Mouse (Mus musculus): Measurements from ENCODE around the gene Cenpu.

The Cenpu gene

DNA sequence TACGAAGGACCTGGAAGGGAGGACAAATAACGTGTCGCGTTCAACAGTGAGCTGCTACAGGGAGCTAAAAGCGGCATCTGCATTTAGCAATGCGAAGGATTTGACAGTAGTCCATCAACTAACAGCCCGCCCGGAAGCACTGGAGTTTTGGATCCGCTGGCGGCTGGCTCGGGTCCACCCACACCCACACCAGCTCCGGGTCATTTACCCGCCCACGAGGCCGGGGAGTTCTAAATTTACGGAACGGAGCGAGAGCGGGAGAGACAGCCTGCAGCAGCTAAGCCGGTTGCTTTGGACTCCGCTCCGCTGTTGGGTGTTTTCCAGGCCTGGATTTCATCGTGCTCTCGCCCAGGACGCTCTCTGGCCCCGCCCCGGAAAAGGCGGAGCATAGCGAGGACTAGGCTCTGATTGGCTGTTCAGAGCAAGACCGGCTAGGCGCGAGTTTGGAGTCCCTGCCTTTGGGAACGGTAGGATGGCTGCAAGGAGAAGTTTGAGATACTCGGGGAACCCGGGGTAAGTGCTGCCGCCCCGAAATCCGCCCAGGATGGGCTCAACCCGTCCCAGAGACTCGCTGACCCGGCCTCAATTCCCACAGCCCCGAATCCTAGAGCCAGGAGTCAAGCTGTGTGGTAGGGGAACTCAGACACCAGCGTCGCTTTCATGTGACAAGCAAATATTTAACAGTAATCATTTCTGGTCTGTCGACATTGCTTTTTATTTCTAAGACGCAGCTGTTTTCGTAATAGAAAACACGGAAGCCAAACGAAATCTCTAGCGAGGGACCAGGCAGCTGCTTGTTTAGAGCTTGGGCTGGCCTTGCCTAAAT, at the start of gene Cenpu:
Cenpu (plus strand) TSS at position 414 of the 826 bp plus-strand sequence.
- DNase-seq = peak; percentile 100

DNA sequence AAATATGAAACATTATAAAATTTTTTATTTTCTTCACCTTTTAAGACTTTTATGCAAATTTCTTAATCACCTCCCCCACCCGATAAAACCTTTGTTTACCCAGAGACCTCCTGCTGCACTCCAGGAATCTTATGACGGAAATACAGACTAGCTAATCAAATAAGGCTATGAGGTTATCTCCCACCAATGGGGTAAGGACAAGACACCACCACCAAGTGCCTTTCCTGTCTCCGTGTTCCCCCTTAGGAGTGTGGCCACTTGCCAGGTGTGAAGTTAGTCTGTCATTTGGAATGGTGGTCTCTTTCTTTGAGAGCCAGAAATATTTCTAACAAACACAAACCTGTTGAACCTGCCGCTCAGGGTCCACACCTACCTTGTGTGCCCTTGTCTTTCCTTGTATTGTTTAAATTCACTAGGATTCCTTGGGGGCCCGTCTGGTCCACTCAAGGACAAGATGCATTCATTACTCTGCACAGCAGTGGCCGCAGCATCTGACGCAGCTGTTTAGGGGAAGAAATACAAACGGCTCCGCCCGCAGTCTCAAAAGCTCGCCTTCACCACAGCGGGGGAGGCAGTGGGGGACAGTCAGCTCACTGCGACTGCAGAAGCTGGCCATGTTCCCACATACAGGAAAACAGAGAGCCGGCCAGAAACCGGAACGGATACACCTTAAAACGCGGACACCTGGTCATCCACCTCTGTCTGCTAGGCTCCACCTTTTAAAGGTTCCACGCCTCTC, 49.3 kb upstream of the Cenpu start:
- DNase-seq = no peak

DNA sequence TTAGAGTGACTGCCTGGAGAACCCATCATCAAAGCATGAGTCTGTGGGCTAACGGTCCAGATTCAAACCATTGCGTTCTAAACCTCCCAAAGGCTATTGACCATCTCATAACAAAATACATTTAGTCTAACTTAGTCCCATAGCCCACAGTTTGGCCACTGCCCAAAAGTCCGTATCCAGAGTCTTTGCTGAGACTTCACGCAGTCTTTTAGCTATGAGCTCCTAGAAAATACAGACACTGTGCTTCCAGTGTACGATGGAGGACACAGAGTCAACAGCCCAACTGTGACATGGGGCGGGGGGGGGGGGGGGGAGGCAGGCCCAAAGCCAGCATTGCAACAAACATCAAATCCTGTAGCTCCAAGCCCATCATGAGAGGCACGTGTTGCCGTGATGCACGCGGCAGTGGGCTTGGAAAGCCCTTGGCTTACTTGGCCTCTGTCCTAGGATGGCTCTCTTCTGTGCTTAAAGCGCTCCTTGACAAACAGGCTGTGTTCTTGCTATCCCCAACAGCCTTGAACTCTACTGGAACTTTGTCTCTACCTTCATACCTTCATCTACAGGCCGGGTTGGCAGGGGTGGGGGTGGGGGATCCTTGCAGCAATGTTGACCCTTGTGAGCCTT, 48.6 kb upstream of the Cenpu start:
- no peak for DNase-seq

DNA sequence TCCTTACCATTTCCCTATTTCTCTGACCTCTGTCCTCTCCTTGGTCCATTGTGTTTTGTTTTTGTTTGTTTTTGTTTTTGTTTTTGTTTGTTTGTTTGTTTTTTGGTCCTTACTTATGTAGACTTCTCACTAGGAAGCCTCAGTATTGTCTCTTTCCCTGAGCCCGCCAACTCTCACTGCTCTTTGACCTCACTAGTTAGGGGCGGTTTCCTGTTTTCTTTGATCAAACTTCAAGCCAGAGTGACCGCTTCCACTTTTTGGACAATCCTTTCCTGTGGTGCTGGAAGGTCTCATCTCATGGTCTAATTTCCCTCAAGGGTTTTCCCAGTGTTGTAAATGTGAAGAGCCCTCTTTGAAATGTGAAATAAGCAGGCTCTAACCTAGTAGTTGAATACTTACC, 47.6 kb upstream of the Cenpu start:
- DNase-seq = no peak

DNA sequence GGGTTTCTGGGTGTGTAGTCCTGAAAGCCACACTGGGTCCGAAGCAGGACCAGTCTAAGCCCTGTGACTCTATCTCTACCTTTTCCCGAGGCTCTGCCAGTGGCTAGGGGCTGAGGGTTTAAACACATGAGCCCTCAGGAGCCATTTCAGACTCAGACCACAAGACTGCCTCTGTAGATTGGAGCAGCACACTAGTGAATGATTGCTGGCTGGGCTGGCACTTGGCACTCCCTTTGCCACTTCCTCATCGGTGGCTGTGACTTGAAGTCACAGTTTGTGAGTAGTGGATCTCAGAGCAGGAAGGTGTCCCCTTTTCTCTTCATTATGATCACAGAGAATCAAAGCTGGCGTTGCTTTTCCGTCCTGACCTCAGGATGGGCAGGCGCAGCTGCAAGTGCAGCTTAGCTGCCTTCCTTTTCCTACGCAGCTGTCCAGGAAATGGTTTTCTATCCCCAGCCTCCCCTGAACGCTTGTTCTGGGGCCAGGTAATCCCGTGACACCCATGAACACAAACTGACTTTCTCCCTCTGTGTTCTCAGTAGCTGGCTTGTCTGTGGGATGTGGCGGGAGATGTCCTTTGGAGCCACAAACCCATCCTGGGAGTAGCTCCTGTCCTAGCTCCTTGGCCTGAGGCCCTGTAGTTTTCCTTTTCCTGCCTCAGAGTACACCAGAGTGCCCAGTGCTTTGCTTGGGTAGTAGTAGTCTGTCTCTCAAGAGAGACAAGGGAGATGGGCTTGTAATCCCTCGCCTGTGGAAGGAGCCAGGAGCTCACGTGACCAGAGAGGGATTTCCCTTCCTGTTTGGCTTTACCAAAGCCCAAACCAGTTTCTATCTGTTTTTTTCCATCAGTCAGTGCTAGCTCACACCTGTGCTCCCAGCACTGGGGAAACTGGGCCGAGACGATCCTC, 43.1 kb upstream of the Cenpu start:
- no peak for DNase-seq

DNA sequence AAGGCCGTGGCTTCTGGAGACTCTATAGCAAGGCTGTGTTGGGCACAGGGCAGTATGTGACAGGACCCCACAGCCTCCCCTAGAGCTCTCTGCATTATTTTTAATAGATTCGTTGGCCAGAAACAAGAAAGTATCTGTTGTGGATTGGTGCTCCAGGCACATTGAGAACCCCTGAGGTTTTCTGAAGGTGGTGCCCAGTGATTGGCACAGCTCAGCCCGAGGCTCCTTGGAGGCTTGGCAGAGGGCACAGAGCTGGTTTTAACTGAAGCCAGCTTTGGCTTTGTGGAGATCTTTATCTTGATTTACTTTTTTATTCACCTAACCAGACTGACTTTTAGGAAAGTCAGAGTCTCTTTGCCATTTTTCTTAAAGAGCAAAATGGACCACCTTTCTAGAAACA, 42.4 kb upstream of the Cenpu start:
- no peak for DNase-seq

DNA sequence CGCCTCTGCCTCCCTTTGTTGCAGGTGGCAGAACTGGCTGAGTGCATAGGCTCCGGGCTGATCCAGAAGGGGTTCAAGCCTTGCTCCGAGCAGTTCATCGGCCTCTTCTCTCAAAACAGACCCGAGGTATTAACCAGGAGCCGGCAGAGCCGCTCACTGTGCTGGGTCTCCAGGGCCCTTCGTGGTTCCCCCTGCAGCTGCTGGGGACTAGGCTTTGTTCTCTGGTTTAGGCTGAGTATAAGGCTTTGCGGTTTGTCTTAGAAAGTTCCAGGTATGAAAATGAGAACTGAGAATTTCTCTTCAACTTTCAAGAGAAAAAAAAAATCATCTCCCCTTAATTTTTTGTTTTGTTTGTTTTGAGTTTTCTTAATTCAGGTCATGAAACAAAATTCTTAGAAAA, 40.5 kb upstream of the Cenpu start:
- DNase-seq = no peak

DNA sequence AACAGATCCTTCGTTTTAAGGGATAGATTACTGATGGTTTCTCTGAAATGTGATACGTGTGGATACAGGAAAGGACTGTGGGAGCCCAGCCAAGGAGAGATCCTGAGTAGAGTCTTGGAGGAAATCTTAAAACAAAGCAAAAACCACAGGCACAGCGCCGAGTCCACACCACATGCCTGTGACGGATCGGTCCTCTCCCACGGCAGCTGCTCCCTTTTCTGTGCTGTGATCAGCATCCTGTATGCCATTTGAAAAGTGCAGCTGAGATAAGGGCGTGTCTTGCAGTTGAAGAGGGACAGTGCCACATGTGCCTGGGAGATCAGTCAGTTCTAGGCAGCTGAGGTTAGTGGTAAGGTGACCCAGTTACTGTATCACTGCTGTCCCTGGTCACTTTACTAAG, 39.3 kb upstream of the Cenpu start:
- peak; percentile 32 for DNase-seq

DNA sequence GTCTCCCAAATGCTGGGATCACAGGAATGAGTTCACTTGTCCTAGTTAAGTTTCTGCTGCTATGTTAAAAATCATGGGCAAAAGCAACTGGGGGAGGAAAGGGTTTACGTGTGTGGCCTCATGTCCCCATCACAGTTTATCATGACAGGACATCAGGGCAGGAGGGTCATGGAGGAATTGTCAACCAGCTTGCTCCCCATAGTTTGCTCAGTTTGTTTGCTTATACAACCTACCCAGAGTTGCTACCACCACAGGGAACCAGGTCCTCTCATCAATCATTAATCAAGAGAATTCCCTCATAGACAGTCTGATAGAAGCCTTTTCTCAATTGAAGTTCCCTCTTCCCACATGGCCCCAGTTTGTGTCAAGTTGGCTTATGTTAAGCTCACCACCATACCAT, 37.8 kb upstream of the Cenpu start:
- no peak for DNase-seq

DNA sequence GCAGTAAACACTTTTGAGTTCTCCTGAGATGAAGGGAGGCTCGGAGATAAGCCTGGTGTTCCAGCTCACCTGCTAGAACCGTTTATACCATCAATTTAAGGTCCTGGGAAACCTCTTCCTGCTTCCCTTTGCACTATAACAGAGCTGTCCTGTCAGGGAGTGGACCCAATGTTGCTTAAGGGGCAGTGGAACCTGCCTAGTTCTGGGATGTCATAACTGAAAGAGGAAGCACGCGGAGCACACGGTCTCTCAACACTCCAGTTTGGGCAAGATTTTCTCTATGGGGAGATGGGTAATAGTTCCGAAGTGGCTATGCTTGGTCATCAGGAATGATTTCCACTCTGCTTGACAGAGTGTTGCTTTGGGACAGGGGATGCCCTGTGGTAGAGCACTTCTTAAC, 31.2 kb upstream of the Cenpu start:
- no peak for DNase-seq

DNA sequence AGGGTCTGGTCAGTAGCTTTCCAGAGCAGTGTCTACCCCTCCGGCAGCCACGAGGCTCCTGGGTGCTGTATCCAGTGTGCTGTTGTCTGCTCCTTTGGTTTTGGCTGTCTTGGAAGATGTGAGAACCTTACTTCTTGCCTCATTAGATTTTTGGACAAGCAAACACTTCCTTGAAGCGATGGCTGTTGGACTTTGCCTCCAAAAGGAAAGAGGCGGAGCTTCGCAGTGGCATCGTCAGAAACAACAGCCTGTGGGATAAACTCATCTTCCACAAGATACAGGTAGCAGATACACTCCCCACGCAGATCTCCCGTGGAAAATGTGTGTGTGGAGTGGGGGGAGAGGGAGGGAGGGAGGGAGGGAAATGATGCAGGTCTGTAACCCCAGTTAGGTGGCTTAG, 25.7 kb upstream of the Cenpu start:
- no peak for DNase-seq

DNA sequence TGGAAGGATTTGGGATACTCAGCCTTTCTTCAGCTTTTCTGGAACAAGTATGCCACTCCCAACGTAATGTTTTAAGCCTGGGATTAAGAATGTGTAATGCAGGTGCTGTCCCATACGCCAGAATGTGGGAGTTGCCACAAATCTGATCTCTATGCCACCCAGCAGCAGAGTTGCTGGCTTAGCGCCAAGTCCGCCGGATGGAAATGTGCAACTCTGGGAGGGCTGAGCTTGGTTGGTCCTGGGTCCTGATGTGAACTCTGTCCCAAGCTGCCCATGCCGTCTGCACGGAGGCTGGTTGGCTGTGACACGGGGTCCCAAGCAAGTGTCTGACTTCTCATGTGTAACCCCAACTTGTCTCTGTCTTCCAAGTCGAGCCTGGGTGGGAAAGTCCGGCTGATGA, 25.0 kb upstream of the Cenpu start:
- DNase-seq = peak; percentile 30

DNA sequence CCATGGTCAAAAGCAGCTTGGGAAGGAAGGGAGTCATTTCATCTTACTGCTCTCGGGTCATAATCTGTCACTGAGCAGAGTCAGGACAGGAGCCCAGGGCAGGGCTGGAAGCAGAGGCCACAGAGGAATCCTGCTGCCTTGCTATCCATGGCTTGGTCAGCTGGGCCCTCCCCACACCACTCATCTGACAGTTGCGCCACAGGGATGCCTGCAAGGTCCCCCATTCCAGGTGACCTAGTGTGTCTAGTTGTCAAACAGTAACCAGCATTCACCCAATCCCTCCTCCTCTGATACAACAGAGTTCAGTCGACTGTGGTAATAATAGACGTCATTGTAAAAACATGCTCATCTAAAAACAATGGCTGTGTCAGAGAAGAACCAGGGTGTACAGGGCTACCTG, 22.3 kb upstream of the Cenpu start:
- DNase-seq = peak; percentile 52

DNA sequence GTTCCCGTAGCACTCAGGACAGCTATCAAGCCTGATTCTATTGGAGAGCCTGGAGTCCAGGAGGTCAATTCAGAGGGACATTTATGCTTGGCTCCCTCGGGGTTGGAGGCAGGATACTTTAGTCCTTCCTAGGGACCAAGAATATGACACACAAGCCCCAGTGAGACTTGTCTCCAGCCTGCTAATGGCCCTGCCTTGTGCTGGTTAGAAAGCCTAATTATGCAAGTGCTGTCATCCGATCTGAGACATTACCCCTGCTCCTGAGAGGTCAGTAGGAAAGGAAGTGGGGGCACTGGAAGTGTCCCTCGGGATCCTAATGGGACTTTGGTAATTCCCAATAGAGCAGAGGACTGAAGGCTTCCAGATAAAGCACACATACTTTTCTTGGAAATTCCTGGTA, 21.3 kb upstream of the Cenpu start:
- no peak for DNase-seq

DNA sequence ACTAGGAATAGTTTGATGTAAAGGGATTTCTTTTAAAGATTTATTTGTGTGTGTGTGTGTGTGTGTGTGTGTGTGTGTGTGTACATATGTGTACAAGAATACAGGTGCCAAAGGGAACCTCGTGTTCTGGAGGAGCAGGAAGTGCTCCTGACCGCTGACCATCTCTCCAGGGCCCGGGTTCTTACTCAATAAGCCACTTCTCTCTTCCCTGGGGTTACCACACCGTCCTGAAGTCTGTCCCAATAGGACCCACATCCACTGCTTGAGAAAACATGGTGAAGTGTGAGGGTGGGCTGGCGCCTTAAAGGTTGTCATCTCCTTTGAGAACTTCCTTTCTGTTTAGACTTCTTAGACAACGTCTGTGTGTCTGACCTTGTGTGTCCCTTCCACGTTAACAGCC, 17.9 kb upstream of the Cenpu start:
- no peak for DNase-seq

DNA sequence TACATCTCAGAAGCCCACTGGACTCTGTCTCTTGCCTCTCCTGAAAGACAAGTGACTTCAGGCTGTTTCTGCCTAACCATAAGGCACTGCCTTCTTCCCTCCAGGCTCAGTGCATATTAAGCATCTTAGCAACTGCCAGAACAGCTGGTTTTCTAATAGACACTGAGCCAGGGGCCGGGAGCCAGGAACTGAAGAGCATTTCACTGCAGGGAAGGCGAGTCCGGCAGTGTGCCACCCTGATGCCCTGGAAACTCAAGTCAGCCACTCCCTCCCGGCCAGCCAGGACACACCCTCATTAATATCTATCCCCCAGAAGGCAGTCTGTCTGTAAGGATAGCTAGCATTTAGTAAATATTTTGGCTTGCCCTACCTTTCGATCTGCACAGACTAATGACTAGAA, 12.1 kb upstream of the Cenpu start:
- peak; percentile 88 for DNase-seq

DNA sequence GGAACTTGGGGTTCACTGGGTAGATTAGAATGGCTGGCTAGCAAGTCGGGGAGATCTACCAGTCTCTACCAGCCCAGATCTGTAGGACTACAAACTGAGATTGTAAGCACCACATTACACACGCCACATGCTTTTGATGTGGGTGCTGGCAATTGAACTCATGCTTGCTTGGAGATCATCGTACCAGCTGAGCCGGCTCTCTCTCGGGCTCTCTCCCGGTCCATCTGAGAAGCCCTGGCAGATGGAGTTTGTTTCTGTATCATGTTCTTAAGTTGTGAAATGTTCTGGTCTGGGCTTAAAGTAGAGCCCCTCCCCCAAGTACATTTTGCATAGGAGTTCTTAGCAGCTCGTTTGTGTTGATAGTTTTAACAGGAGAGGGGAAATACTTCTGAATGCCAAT, 8.6 kb upstream of the Cenpu start:
- no peak for DNase-seq

DNA sequence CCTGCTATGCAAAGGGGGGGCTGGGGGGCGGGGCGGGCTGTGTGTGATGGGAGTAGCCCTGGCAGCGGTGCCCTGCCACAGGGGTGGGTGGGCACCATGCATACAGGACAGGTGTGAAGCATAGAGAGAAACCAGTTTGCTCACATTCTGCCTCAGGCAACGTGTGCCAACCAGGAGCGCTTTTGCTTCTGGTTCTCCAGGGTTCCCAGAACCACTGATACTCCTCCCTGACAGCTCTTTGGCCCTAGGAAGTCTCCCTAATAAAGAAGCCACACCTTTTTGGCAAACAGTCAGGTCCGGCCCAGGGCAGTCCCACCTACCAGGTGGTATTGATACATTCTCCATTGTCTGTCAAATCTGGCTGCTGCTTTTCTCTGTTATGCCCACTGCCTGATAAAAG, 8.2 kb upstream of the Cenpu start:
- DNase-seq = no peak

DNA sequence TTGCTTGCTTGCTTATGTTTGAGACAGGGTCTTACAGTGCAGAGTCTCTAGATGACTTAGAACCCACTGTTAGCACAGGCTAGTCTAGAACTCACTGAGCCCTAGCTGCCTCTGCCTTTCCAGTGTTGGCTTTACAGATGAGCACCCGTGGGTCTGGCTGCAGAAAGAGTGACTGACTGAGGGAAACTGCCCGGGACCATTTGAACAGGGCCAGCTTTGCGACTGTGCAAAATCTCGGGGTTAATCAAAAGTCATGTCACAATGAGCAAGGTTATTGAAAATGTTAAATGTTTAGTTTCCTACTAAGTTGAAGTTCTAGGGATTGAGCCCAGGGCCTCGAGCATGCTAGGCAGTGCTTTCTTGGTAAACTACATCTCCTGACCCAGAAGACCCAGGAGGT, 6.0 kb upstream of the Cenpu start:
- DNase-seq = no peak

DNA sequence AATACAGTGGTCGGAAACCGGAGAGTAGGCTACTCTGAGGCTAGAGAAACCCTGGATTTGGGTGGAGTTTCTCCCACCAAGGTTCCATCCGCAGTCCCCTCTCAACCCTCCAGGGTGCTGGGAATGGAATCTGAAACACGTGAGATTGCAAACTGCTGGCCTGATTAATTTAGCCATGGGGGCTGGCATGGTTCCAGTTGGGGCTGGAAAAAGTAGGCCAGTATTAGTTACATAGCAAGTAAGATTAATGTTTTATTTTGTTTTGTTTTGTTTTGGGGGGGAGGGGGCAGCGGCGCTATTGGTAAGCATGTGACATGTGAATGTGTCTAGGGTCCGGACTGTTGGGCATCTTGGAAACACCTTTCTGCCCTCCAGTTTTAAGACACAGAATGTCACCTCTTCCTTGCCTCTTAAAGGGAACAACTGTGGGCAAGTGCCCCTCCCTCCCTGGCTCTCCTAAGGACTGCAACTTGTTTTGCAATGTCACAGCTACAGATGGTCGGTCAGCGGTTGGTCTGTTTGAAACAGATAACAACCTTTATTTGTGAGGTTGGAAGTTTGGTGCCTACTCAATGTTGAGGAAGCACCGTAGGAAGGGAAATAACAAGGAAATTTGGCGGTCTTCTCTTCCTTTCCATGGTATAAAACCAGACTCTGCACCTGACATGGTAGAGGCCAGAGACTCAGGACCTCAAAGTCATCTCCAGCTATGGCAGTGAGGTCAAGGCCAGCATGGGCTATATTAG, 5.2 kb upstream of the Cenpu start:
- peak; percentile 90 for DNase-seq

DNA sequence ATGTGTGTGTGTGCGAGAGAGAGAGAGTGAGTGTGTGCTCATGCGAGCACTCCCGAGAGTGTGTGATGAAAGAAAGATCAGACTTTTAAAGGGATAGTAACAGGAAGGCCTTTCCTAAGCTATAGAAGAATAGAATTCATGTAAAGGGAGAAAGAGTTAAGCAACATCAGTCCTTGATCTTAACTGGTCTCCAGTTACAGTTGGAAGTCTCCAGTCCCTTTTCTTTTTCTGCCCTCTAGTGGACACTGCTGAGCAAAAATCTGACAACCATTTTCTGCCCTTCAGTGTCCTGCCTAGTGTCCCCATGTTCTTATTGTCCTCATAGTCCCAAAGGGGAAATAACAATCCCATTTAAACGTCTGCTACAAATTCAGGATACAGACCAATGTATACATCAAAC, 4.6 kb upstream of the Cenpu start:
- peak; percentile 72 for DNase-seq

DNA sequence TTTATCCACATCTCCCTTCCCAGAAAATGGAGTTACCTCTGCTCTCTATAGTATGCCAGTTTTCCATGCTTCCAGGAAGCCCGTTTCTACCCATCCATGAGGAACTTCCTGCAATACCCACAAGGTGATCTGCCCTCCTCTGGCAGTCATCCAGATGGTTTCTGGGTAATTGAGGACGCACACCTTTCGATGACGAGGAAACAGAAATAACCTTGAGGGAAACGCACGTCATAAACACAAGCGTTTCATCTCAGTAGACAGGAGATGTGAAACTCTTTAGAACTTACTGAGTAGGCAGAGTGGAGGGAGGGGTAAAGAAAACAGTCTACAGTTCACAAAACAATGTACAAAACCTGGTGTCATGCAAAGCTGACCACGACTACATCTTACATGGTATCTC, 1.8 kb upstream of the Cenpu start:
- no peak for DNase-seq
